Mouse (Mus musculus): ENCODE data around the gene Cyp1a2. TPM values are rescaled to one million over a fixed set of nuclear protein-coding genes. Genes with fewer than 3 reads are reported as not detected.

Gene Cyp1a2
- polyA plus RNA-seq, 1 experiment from 2014 or later, result not detected

DNA sequence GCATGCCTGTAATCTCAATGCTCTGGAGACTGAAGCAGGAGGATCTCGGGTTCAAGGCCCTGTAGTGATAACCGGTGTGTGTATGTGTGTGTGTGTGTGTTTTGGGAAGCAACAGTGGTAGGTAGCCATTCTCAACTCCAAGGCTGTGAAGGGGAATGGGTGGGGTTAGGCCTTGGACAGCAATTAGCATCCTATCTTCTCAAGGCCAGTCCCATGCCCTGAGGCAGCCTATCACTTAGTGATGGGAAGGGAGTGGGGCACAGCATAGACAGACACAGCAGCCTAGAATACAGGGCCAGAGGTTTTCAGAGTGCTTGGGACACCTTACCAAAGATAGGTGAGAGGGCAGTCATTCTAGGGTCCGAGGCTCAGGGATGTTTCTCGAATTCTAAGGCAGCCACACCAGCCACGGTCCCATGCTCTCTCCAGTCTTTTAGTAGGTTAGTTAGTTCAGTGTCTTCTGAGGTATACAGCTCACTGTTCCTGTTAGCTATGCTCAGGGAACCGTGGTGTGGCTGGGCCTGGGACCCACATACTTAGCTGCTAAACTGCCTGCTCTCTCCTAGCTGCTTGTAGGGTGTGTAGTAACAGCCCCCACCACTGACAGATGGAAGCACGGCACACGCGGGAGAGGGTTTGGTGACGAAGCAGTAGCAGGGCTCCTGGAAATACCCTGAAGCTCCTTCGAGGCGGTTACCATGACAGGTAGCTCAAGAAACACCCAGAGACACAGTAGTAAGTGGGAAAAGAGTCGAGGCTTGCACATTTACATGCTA is 41.5 kb downstream of the Cyp1a2 start:
- Histone ChIP-seq H3K4me1 (replicated peaks) (peaks cover 91% of the 10 kb centered on the region), H3K27me3 (ENCODE audit: insufficient read depth, poor library complexity, severe bottlenecking) (peaks cover 9% of the 10 kb centered on the region)

DNA sequence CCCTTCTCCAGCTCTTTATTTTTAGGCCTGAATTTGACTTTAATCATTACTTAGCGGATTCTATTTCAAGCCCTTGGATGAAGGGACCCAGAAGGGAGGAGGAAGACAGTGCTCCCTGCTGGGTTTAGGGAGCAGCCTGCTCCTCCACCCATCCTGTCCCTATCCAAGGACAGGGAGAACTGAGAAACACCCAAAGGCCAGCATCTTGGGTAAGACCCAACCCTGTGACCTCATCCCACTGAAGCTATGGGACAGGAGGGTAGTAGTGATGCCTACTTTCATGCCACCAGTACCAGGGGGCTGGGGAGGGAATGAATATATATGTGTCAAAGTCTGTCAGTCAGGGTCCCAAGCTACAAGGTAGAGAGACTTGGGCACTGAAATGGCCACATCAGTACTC is 42.5 kb downstream of the Cyp1a2 start:
- peaks cover 29% of the 10 kb centered on the region for H3K36me3 ChIP-seq
- H3K4me3 ChIP-seq, result peak overlapping the region; percentile 35; the same call in 1 of the 2 replicates
- DNase-seq (ENCODE audit: low spot score), result no peak
- H3K9me3 ChIP-seq, result no peaks in the 10 kb centered on the region
- H3K27ac ChIP-seq, result no peak overlapping the region
- peaks cover 88% of the 10 kb centered on the region for H3K4me1 ChIP-seq (replicated peaks)
- peaks cover 2% of the 10 kb centered on the region; the same call in 1 of the 2 replicates for H3K27me3 ChIP-seq (ENCODE audit: insufficient read depth, poor library complexity, severe bottlenecking)
- WGBS, result 85% methylated on average over 1 of the region's 1 CpGs

More for the DNA sequence above, 41.5 kb downstream of the Cyp1a2 start:
- WGBS, result 89% methylated on average over 13 of the region's 13 CpGs
- no peak overlapping the region for H3K4me3 ChIP-seq
- DNase-seq (ENCODE audit: low spot score), result no peak
- no peak overlapping the region; the same call in 1 of the 2 replicates for H3K27ac ChIP-seq
- no peaks in the 10 kb centered on the region for H3K9me3 ChIP-seq
- H3K36me3 ChIP-seq, result peaks cover 29% of the 10 kb centered on the region

DNA sequence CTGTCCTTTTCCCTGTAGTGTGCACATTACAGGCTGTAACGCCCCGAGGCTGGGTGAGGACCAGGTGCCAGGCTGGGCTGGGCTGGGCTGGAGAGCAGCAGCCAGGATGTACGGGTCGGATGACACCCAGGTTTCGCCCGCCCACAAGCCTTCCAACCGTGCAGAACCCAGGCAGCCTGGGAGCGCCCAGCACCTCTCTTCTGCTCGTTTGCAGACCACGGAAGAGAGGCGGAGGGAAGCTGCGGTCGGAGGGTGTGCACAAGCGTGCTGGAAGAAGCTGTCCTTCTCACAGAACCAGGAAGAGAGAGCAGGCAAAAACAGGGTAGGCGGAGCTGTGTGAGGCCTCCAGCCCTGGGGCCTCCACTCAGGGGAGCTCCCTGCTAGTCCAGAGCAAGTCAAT is 43.1 kb downstream of the Cyp1a2 start:
- no peak for DNase-seq (ENCODE audit: low spot score)
- H3K27me3 ChIP-seq (ENCODE audit: insufficient read depth, poor library complexity, severe bottlenecking), result no peaks in the 10 kb centered on the region
- H3K4me3 ChIP-seq, result peak overlapping the region; percentile 35
- no peaks in the 10 kb centered on the region for H3K9me3 ChIP-seq
- peaks cover 31% of the 10 kb centered on the region for H3K36me3 ChIP-seq
- peaks cover 82% of the 10 kb centered on the region for H3K4me1 ChIP-seq (replicated peaks)
- peak overlapping the region; percentile 78 for H3K27ac ChIP-seq
- 32% methylated on average over 15 of the region's 15 CpGs for WGBS

DNA sequence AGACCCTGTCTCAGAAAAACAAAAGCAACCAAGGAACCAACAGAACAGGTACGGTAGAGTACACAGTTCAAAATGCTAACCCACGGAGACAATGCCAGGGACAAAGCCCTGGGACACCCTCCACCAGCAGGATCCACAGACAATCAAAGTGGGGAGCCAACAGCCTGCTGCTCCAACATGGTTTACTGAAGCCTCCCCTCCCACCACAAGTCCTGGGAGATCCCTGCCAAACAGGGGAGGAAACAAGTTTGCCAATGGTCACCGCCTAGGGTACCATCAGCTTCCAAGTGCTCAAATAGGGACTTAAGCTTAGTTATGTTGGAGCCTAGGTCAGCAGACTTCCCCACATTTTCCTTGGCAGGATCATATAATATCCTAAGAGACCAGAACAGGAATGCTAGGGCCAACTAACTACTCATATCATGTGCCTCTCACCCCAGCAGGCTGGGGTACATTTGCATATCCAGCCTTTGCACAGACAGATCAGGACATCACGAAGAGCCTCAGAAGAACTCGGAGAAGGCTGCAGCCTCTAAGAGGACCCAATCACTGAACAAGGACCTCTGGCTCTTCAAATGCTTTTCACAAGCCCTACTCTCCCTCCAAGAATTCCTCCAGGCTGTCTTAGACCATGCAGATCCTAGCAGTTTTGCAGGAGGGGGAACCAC is 43.7 kb downstream of the Cyp1a2 start:
- Histone ChIP-seq H3K27ac (peak overlapping the region; percentile 78), H3K4me1 (replicated peaks) (peaks cover 79% of the 10 kb centered on the region), H3K9me3 (no peaks in the 10 kb centered on the region), H3K36me3 (peaks cover 32% of the 10 kb centered on the region), H3K4me3 (peak overlapping the region; percentile 35), H3K27me3 (ENCODE audit: insufficient read depth, poor library complexity, severe bottlenecking) (no peaks in the 10 kb centered on the region)
- no peak for DNase-seq (ENCODE audit: low spot score)
- WGBS, result 72% methylated on average over 5 of the region's 5 CpGs

DNA sequence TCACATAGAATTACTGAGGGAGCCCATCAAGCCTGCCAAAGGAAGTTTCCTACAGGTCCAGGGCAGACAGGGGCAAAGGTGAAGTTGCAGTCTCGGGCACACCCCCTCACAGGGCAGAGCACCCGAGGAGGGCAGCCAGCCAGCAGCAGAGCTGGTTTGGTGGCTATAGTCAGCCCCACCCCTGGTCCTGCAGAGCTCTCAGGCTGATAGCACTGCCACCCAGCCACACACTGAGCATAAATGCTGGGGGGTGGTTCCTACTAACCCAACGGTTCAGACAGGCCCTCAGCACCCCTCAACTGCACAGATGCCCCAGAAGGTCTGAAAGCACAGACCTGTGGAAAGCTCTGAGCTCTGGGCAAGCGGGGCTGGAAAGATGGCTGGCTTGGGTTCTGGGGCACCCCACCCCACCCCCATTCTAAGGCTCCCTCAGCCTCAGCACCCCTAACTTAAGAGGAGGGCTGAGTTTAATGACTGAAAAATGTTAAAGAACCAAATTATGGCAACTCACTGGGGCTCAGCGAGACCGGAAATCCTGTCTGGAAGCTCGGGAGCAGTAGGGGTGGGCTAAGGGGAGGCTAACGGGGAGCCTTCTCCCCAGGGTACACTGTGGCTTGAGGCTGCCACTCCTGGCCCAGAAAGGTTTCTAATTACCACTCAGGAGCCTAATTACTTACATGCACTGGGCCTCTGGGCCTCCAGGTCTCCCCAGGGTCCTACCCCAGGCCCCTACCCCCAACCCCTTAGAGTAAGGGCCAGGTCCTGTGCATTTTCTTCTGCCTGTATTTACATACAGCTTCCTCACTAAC is 44.6 kb downstream of the Cyp1a2 start:
- H3K4me3 ChIP-seq, result peak overlapping the region; percentile 35
- peak overlapping the region; percentile 78 for H3K27ac ChIP-seq
- peaks cover 39% of the 10 kb centered on the region for H3K36me3 ChIP-seq
- no peaks in the 10 kb centered on the region for H3K9me3 ChIP-seq
- DNase-seq (ENCODE audit: low spot score), result no peak
- H3K27me3 ChIP-seq (ENCODE audit: insufficient read depth, poor library complexity, severe bottlenecking), result no peaks in the 10 kb centered on the region
- WGBS, result 45% methylated on average over 8 of the region's 8 CpGs
- peaks cover 78% of the 10 kb centered on the region for H3K4me1 ChIP-seq (replicated peaks)

DNA sequence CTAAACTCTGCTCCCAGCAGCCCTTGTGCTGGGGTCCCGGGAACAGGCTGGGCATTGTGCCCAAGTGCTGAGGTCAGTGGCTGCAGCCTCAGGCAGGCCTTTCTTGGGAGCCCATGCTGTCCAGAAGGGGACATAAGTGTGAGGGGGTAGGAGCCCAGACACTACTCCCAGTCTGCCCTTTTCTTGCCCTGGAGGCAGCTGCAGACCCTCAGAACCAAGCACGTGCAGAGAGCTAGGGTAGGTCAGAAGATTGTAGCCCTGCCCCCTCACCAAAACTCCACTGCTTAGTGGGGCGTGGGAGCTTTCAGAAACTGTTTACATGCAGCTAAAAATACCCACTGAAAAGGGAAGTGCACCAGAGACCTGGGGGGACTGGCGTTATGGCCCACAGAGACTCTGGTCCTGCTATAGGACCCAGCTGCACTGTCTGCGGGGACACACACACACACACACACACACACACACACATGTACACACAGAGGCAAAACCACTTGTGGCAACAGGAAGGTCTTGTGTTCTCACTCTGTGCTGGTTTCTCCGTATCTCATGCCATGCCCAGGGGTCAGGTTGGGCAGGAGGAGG is 45.7 kb downstream of the Cyp1a2 start:
- Histone ChIP-seq H3K4me3 (no peak overlapping the region), H3K4me1 (replicated peaks) (peaks cover 73% of the 10 kb centered on the region), H3K9me3 (no peaks in the 10 kb centered on the region), H3K27ac (peak overlapping the region; percentile 78), H3K27me3 (ENCODE audit: insufficient read depth, poor library complexity, severe bottlenecking) (no peaks in the 10 kb centered on the region), H3K36me3 (peaks cover 49% of the 10 kb centered on the region)
- 68% methylated on average over 6 of the region's 6 CpGs for WGBS
- DNase-seq (ENCODE audit: low spot score), result no peak

DNA sequence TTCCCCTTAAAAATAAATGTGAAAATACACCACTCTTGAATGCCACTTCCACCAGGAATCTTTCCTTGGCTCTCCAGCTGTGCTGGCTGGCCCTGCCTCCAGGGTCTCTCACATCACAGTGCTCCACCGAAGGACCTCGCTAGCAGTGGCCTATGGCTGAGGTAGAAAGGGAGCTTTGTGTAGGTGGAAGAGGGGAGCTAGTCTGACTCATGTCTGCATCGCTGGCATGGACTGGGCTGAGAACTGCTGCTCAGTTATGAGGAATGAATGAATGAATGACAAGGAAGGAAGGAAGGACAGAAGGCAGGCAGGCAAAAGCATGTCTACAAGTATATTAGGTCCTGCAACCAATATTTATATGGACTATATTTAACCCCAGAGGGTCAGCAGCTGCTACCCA is 46.2 kb downstream of the Cyp1a2 start:
- 78% methylated on average over 3 of the region's 3 CpGs for WGBS
- Histone ChIP-seq H3K4me1 (replicated peaks) (peaks cover 68% of the 10 kb centered on the region), H3K36me3 (peaks cover 48% of the 10 kb centered on the region), H3K27ac (peak overlapping the region; percentile 78; the same call in 1 of the 2 replicates), H3K9me3 (no peaks in the 10 kb centered on the region), H3K4me3 (no peak overlapping the region), H3K27me3 (ENCODE audit: insufficient read depth, poor library complexity, severe bottlenecking) (no peaks in the 10 kb centered on the region)
- no peak for DNase-seq (ENCODE audit: low spot score)

DNA sequence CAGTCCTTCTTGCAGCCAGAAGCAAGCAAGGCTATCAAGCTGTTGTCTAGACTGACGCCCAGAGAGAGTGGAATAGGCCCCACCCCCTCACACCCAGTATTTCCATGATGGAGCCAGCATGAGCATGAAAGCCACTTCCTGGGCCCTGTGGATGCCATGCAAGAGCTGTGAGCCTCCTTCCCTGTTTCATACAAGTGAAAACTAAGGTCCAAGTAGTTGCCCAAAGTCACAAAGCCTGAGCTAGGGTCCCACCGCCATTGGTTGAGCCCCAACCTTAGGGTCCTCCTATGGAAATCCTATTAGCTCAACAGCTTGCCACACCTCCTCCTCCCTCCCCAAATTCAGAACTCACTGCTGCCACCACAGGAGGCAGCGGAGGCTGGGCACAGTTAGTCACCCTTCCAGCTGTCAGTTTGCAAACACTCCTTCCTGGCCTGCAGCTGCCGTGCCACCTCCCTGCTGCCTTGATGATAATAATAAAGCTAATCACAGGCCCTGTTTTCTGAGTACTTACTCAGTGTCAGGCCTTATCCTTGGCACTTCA is 50.0 kb downstream of the Cyp1a2 start:
- H3K9me3 ChIP-seq, result no peaks in the 10 kb centered on the region
- no peak for DNase-seq (ENCODE audit: low spot score)
- H3K36me3 ChIP-seq, result peaks cover 70% of the 10 kb centered on the region
- H3K4me3 ChIP-seq, result no peak overlapping the region
- peaks cover 31% of the 10 kb centered on the region for H3K4me1 ChIP-seq (replicated peaks)
- no peaks in the 10 kb centered on the region for H3K27me3 ChIP-seq (ENCODE audit: insufficient read depth, poor library complexity, severe bottlenecking)
- H3K27ac ChIP-seq, result no peak overlapping the region
- WGBS, result 56% methylated on average over 4 of the region's 4 CpGs

DNA sequence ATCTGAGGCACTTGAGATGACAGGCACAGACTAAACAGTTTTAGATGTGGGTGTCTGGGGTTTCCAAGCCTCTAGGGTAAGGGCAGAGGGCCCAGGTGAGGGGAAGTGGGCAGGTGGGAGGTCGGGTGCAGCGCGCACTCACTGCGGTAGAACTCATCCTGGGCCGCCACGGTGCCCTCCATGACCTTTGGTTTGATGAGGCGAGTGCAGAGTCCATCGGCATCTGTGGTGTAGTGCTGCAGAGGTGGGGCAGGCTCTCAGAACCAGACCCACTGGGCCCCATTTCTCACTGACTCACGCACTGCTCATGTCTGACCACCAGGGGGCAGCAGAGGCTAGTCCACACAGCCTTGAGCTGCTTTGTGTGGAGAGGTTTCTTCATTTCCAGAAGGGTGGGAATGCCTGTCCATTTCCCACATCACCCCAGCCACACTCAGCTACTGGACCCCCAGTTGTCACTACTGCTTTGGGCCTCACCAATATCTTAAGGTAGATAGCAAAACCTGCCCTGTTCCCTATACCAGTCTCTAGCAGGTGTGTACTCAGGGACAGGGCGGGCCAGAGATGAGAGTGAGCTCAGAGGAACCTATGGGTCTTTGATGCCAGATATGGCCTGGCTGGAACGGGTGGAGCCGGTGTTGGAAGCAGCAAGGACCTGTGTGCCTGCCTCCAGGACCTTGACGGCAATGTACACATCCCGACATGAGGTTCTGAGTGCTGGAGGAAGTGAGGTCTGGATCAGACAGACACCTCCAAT is 54.2 kb downstream of the Cyp1a2 start:
- DNase-seq (ENCODE audit: low spot score), result peak; percentile 73
- Histone ChIP-seq H3K9me3 (no peaks in the 10 kb centered on the region), H3K27ac (0 out of 2 replicates have a peak overlapping the region, but pooled peaks have one; percentile 54), H3K36me3 (peaks cover 99% of the 10 kb centered on the region), H3K4me3 (no peak overlapping the region), H3K4me1 (replicated peaks) (peaks cover 26% of the 10 kb centered on the region), H3K27me3 (ENCODE audit: insufficient read depth, poor library complexity, severe bottlenecking) (no peaks in the 10 kb centered on the region)
- 74% methylated on average over 14 of the region's 14 CpGs for WGBS

DNA sequence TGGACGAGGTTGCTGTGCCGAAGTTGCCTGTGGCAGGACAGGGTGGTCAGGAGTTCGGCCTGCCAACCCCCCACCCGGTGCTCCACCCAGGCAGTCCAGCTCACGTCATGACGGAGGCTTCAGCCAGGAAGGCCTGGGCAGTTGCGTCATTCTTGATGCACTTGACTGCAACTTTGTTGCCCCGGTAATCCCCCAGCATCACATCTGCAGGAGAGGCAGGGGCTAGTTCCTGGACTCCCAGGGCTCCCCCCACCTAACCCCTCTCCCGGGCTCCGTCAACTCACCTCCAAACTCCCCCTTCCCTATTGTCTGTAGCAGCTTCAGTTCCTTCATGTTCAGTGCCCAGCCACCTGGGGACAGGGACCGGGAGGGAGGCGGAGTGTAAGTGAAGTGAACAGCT is 54.8 kb downstream of the Cyp1a2 start:
- Histone ChIP-seq H3K4me1 (replicated peaks) (peaks cover 24% of the 10 kb centered on the region), H3K27ac (no peak overlapping the region), H3K9me3 (no peaks in the 10 kb centered on the region), H3K27me3 (ENCODE audit: insufficient read depth, poor library complexity, severe bottlenecking) (no peaks in the 10 kb centered on the region), H3K4me3 (no peak overlapping the region), H3K36me3 (peaks cover 99% of the 10 kb centered on the region)
- no peak for DNase-seq (ENCODE audit: low spot score)
- WGBS, result 91% methylated on average over 12 of the region's 12 CpGs

DNA sequence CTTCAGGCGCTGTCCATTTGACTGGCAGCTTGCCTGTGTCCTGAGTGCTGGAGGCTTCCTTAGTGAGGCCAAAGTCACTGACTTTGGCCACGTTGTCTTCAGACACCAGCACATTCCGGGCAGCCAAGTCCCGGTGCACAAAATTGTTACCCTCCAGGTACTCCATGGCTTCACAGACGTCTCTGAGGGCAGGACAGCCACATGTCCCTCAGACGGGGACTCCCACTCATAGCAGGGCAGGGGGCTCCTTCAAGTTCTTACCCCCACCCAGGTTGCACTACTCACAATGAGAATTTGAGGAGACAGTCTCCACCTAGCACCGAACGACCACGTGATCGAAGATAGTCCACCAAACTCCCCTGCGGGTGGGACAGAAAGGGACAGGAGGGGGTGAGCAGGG is 55.6 kb downstream of the Cyp1a2 start:
- H3K4me1 ChIP-seq (replicated peaks), result peaks cover 19% of the 10 kb centered on the region
- peaks cover 92% of the 10 kb centered on the region for H3K36me3 ChIP-seq
- H3K4me3 ChIP-seq, result no peak overlapping the region
- no peaks in the 10 kb centered on the region for H3K27me3 ChIP-seq (ENCODE audit: insufficient read depth, poor library complexity, severe bottlenecking)
- no peak for DNase-seq (ENCODE audit: low spot score)
- H3K27ac ChIP-seq, result no peak overlapping the region
- whole genome bisulfite sequencing, result 92% methylated on average over 11 of the region's 11 CpGs
- no peaks in the 10 kb centered on the region for H3K9me3 ChIP-seq

DNA sequence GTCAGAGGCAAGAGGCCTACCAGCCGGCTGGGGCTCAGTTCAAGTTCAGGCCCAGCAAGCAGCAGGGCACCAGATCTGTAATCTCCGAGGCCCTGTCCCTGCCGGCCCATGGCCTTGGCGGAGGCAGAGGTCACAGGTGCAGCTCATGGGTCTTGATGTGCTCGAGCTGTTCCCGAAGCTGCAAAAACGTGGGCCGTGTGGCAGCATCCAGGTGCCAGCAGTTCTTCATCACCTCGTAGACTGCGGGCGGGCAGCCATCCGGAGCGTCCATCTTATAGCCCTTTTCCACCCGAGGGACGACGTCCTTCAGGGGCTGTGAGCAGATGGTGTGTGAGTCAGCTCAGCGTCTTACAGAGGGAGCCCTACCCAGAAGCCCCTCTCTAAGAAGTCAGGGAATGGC is 56.3 kb downstream of the Cyp1a2 start:
- peaks cover 85% of the 10 kb centered on the region for H3K36me3 ChIP-seq
- no peak overlapping the region for H3K27ac ChIP-seq
- no peaks in the 10 kb centered on the region for H3K27me3 ChIP-seq (ENCODE audit: insufficient read depth, poor library complexity, severe bottlenecking)
- no peak overlapping the region for H3K4me3 ChIP-seq
- DNase-seq (ENCODE audit: low spot score), result no peak
- WGBS, result 92% methylated on average over 17 of the region's 17 CpGs
- no peaks in the 10 kb centered on the region for H3K9me3 ChIP-seq
- H3K4me1 ChIP-seq (replicated peaks), result peaks cover 19% of the 10 kb centered on the region

All from hindbrain, embryonic 10.5 days (tissue).